Mouse (Mus musculus) heart, adult 2 months (tissue): ENCODE data around the gene Tmem214. TPM values are rescaled to one million over a fixed set of nuclear protein-coding genes. Genes with fewer than 3 reads are reported as not detected.
"Not testable (repeated sequence)": the region's sequence is repeated elsewhere in the genome, so short reads cannot be mapped to it uniquely, and the experiment has no call there.

Experiments
- DNase-seq, 2 experiments: peaks; one replicate each; pipeline ENCODE4 v3.0.0; 2021
- H3K27ac ChIP-seq: fragments of 200-600 bp; 2 replicates; pipeline ENCODE4 v1.8.1; 2022
- H3K27me3 ChIP-seq: fragments of 200-500 bp; 2 replicates; pipeline ENCODE4 v1.6.1; 2012; ENCODE audit warnings: mild to moderate bottlenecking, low read length, inconsistent platforms, mixed read lengths; ENCODE audit not compliant: control insufficient read depth, insufficient read depth
- H3K36me3 ChIP-seq: fragments of 200-500 bp; 2 replicates; pipeline ENCODE4 v1.6.1; 2012; ENCODE audit warnings: low read length, inconsistent platforms; ENCODE audit not compliant: control insufficient read depth, insufficient read depth
- H3K4me1 ChIP-seq: fragments of 200-500 bp; 2 replicates; pipeline ENCODE4 v1.6.1; 2011; ENCODE audit warnings: low read length; ENCODE audit not compliant: control insufficient read depth, insufficient read depth
- H3K4me3 ChIP-seq: fragments of 200-600 bp; 2 replicates; pipeline ENCODE4 v1.8.1; 2022
- H3K79me2 ChIP-seq: fragments of 200-500 bp; replicated peaks from 2 replicates; pipeline ENCODE4 v1.6.1; 2012; ENCODE audit warnings: mild to moderate bottlenecking, inconsistent platforms, low read length, moderate library complexity, mixed read lengths; ENCODE audit not compliant: control insufficient read depth, insufficient read depth
- H3K9ac ChIP-seq: fragments of 200-500 bp; 2 replicates; pipeline ENCODE4 v1.6.1; 2012; ENCODE audit warnings: low read depth, mild to moderate bottlenecking, control low read depth, inconsistent platforms, low read length, mixed read lengths
- CTCF ChIP-seq: fragments of 200-600 bp; IDR thresholded peaks from 2 replicates; pipeline ENCODE4 v1.8.1; 2022; ENCODE audit warnings: antibody characterized with exemption, mild to moderate bottlenecking, moderate library complexity
- EP300 ChIP-seq: fragments of 200-500 bp; IDR thresholded peaks from 2 replicates; pipeline ENCODE4 v1.6.1; 2011; ENCODE audit warnings: low read depth, low read length, control low read depth; ENCODE audit not compliant: insufficient read depth
- POLR2A ChIP-seq: fragments of 200-500 bp; IDR thresholded peaks from 2 replicates; pipeline ENCODE4 v1.6.1; 2011; ENCODE audit warnings: mild to moderate bottlenecking, low read depth, low read length, control low read depth; ENCODE audit not compliant: insufficient read depth
- WGBS: fragments of 180-500 bp; shearing (Covaris S2); methylation state at CpG from one replicate; pipeline ENCODE4 v1.1.7; 2018; 5-methylcytosine and 5-hydroxymethylcytosine counted together
- intact Hi-C: fragments of 180-260 bp; cut with DNase I; formaldehyde crosslinking; loops from one replicate; pipeline ENCODE4 v1.15.1; 2025
- polyA plus RNA-seq: library from polyadenylated mRNA; depleted of rRNA; stranded (reverse); fragments of >200 nt; gene quantifications from 2 replicates; pipeline ENCODE4 v1.2.3, GENCODE M21; 2012
- total RNA-seq, 2 experiments: library from RNA; stranded (reverse); gene quantifications; 2 replicates each; pipeline ENCODE4 v1.2.3; 2021

Gene Tmem214
- total and polyA plus RNA-seq, 3 experiments, result 34.7 to 55.7 (median 37.5) TPM

DNA sequence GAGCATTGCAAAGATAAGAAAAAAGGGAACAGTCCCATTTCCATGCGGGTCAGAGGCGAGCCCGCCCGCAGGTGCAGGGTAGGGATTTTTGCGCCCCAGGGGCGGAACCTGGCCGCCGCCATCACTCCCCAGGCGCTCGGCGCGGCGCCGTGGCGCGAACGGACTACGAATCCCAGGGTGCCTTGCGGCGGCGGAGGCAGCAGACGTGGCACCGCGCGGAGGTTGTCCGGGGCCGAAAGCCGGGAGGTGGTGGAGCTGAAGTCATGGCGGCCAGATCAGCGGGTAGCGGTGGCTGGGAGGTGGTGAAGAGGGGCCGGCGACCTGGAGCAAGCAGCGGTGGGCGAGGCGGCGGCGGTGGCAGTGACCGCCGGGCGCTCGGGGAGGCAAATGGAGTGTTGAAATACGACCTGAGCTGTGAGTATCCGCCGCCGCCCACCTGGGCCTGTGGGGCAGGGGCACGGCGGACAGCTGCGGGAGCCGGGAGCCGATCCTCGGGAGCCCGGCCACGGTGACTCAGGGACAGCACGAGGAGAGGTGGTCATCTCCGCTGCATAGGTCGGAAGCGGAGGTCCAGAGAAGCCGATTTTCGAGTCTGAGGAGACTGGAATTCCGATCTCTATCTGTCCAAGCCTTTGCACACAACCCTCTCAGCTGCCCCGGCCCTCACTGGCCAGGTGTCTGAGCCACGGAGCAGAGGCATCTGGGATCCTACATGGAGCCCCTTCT is 1.8 kb downstream of the Tmem214 start:
- Histone ChIP-seq H3K79me2 (no peaks in the 10 kb centered on the region), H3K27ac (peak overlapping the region; percentile 91), H3K27me3 (no peaks in the 10 kb centered on the region), H3K4me1 (peaks cover 3% of the 10 kb centered on the region), H3K4me3 (peak overlapping the region; percentile 73), H3K9ac (peak overlapping the region; percentile 83), H3K36me3 (peaks cover 4% of the 10 kb centered on the region; the same call in 1 of the 2 replicates)
- DNase-seq, result peak; percentile 95 to 97
- intact Hi-C loops, result loop anchor here (1.0 to 5.0 kb wide), 4 partner anchors 19 to 62 kb away; partner anchors contain the start of genes Agbl5 and Ost4
- TF ChIP-seq EP300 (peak; percentile 45; the same call in 1 of the 2 replicates), CTCF (no peak), POLR2A (peak; percentile 69)
- under 1% methylated on average over 60 of the region's 63 CpGs for WGBS

DNA sequence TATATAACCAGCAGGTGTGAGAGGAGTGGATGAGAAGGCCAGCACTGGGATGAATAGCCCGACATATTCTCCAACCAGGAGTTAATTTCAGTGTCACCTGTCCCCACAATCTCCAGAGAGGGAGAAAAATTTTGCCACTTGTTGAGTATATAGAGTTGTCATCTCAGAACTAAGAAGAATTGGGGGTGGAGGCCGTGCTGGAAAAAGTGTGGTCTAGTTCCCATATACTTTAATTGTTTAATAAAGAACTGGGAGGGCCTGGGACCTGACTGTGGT is 2.3 kb downstream of the Tmem214 start:
- H3K27me3 ChIP-seq, result no peaks in the 10 kb centered on the region
- H3K79me2 ChIP-seq, result no peaks in the 10 kb centered on the region
- H3K27ac ChIP-seq, result peak overlapping the region; percentile 91
- 10% methylated on average over 2 of the region's 2 CpGs for WGBS
- peaks cover 3% of the 10 kb centered on the region for H3K4me1 ChIP-seq
- peak overlapping the region; percentile 83 for H3K9ac ChIP-seq
- TF ChIP-seq EP300, result no peak
- TF ChIP-seq CTCF, result no peak
- no peak for TF ChIP-seq POLR2A
- intact Hi-C loops, result no loop called here
- peak overlapping the region; percentile 73 for H3K4me3 ChIP-seq
- H3K36me3 ChIP-seq, result peaks cover 4% of the 10 kb centered on the region; the same call in 1 of the 2 replicates
- DNase-seq, result no peak

GRCm38 (mm10) chr5:30872574-30872973 is 4.8 kb downstream of the Tmem214 start:
- 74% methylated on average over 9 of the region's 9 CpGs for WGBS
- Histone ChIP-seq H3K27ac (no peak overlapping the region), H3K4me1 (peaks cover 3% of the 10 kb centered on the region), H3K36me3 (peaks cover 4% of the 10 kb centered on the region; the same call in 1 of the 2 replicates), H3K27me3 (no peaks in the 10 kb centered on the region), H3K79me2 (no peaks in the 10 kb centered on the region), H3K4me3 (no peak overlapping the region), H3K9ac (no peak overlapping the region)
- intact Hi-C loops, result no loop called here
- no peak for DNase-seq
- no peak for TF ChIP-seq POLR2A
- TF ChIP-seq EP300, result no peak
- no peak for TF ChIP-seq CTCF

GRCm38 (mm10) chr5:30874365-30874764 is 6.6 kb downstream of the Tmem214 start:
- no peaks in the 10 kb centered on the region for H3K27me3 ChIP-seq
- peaks cover 2% of the 10 kb centered on the region; the same call in 1 of the 2 replicates for H3K4me1 ChIP-seq
- no peak overlapping the region for H3K27ac ChIP-seq
- WGBS, result 93% methylated on average over 7 of the region's 7 CpGs
- no peak overlapping the region for H3K4me3 ChIP-seq
- no peaks in the 10 kb centered on the region for H3K79me2 ChIP-seq
- TF ChIP-seq EP300 (no peak), POLR2A (no peak), CTCF (no peak)
- DNase-seq, result no peak
- peaks cover 4% of the 10 kb centered on the region; the same call in 1 of the 2 replicates for H3K36me3 ChIP-seq
- no peak overlapping the region for H3K9ac ChIP-seq
- intact Hi-C loops, result no loop called here

- Histone ChIP-seq H3K79me2 (no peaks in the 10 kb centered on the region), H3K27ac (no peak overlapping the region), H3K4me1 (peaks cover 2% of the 10 kb centered on the region; the same call in 1 of the 2 replicates), H3K4me3 (no peak overlapping the region), H3K9ac (no peak overlapping the region), H3K36me3 (no peaks in the 10 kb centered on the region), H3K27me3 (no peaks in the 10 kb centered on the region)
- no peak for DNase-seq
- intact Hi-C loops, result no loop called here
- WGBS, result 33% methylated on average over 6 of the region's 6 CpGs
- no peak for TF ChIP-seq EP300
- TF ChIP-seq CTCF, result no peak
- TF ChIP-seq POLR2A, result peak; percentile 22; the same call in 1 of the 2 replicates
These were observed 10.8 kb downstream of the Tmem214 start for GRCm38 (mm10) chr5:30878616-30879015.

GRCm38 (mm10) chr5:30879347-30879943 is 11.6 kb downstream of the Tmem214 start:
- no peaks in the 10 kb centered on the region for H3K27me3 ChIP-seq
- peaks cover 2% of the 10 kb centered on the region; the same call in 1 of the 2 replicates for H3K4me1 ChIP-seq
- no peaks in the 10 kb centered on the region for H3K36me3 ChIP-seq
- H3K27ac ChIP-seq, result no peak overlapping the region
- H3K9ac ChIP-seq, result no peak overlapping the region
- WGBS, result 77% methylated on average over 5 of the region's 5 CpGs
- TF ChIP-seq POLR2A, result no peak
- peak; percentile 27 for TF ChIP-seq CTCF
- no peaks in the 10 kb centered on the region for H3K79me2 ChIP-seq
- no peak overlapping the region for H3K4me3 ChIP-seq
- no peak for DNase-seq
- intact Hi-C loops, result no loop called here

- DNase-seq, H3K27me3 ChIP-seq, intact Hi-C loops, H3K4me1 ChIP-seq, H3K79me2 ChIP-seq, H3K36me3 ChIP-seq, H3K27ac ChIP-seq, H3K4me3 ChIP-seq, H3K9ac ChIP-seq: not testable (repeated sequence)
- WGBS, result 78% methylated on average over 4 of the region's 4 CpGs
These were observed 14.0 kb downstream of the Tmem214 start for GRCm38 (mm10) chr5:30881839-30882238.
